Mouse (Mus musculus) MEL (cell line): Measurements from ENCODE around the gene Ccng2. TPM values are rescaled to one million over a fixed set of nuclear protein-coding genes. Genes with fewer than 3 reads are reported as not detected.

Source experiments
- DNase-seq: peaks from one replicate; pipeline ENCODE4 v3.0.0; 2011; ENCODE audit warnings: low read depth, low spot score
- H3K27ac ChIP-seq: 2 replicates; pipeline ENCODE4 v1.5.1; 2012; ENCODE audit warnings: low read depth, mild to moderate bottlenecking, control low read depth, low read length, moderate library complexity; ENCODE audit not compliant: control insufficient read depth
- H3K27me3 ChIP-seq, 2 experiments: fragments of 150-350 bp in 1 of 2; sonication (generic) in 1 of 2; 2 replicates each; pipeline ENCODE4 v1.6.1; 2012; ENCODE audit warnings: low read length in 2 of 2, mild to moderate bottlenecking in 2 of 2, improper control_type of control experiment in 1 of 2, moderate library complexity in 1 of 2; ENCODE audit not compliant: insufficient read depth in 2 of 2, control insufficient read depth in 1 of 2
- H3K36me3 ChIP-seq, 2 experiments: 2 replicates each; pipeline ENCODE4 v1.6.1; 2012 to 2014; ENCODE audit warnings: low read length in 2 of 2, improper control_type of control experiment in 1 of 2, inconsistent platforms in 1 of 2, mild to moderate bottlenecking in 1 of 2; ENCODE audit not compliant: insufficient read depth in 2 of 2, control insufficient read depth in 1 of 2
- H3K4me1 ChIP-seq, 2 experiments: fragments of 150-350 bp in 1 of 2; sonication (generic) in 1 of 2; 2 replicates each; pipeline ENCODE4 v1.6.1; 2012; ENCODE audit warnings: low read length in 2 of 2, improper control_type of control experiment in 1 of 2, mild to moderate bottlenecking in 1 of 2; ENCODE audit not compliant: insufficient read depth in 2 of 2, control insufficient read depth in 1 of 2
- H3K4me3 ChIP-seq, 2 experiments: fragments of 150-350 bp in 1 of 2; sonication (generic) in 1 of 2; 2 replicates each; pipeline ENCODE4 v1.5.1; 2012; ENCODE audit warnings: low read depth in 2 of 2, low read length in 2 of 2, mild to moderate bottlenecking in 2 of 2, moderate library complexity in 2 of 2, control low read depth in 1 of 2, improper control_type of control experiment in 1 of 2; ENCODE audit not compliant: control insufficient read depth in 1 of 2, insufficient read depth in 1 of 2
- H3K79me2 ChIP-seq: 2 replicates; pipeline ENCODE4 v1.6.1; 2012; ENCODE audit warnings: mild to moderate bottlenecking, low read length, moderate library complexity; ENCODE audit not compliant: control insufficient read depth, poor library complexity, insufficient read depth
- H3K9ac ChIP-seq: 2 replicates; pipeline ENCODE4 v1.6.1; 2012; ENCODE audit warnings: low read depth, mild to moderate bottlenecking, control low read depth, low read length, moderate library complexity; ENCODE audit not compliant: control insufficient read depth, poor library complexity, severe bottlenecking
- H3K9me3 ChIP-seq: fragments of 150-350 bp; sonication (generic); replicated peaks from 2 replicates; pipeline ENCODE4 v1.6.1; 2012; ENCODE audit warnings: mild to moderate bottlenecking, low read length, improper control_type of control experiment, moderate library complexity; ENCODE audit not compliant: insufficient read depth
- BHLHE40 ChIP-seq: IDR thresholded peaks from 2 replicates; pipeline ENCODE4 v1.6.1; 2012; ENCODE audit warnings: low read depth, mild to moderate bottlenecking, inconsistent platforms, low read length, improper control_type of control experiment, borderline replicate concordance
- CHD1 ChIP-seq: IDR thresholded peaks from 2 replicates; pipeline ENCODE4 v1.6.1; 2012; ENCODE audit warnings: low read depth, mild to moderate bottlenecking, inconsistent platforms, low read length, improper control_type of control experiment
- CTCF ChIP-seq, 3 experiments: IDR thresholded peaks in 2 of 3; conservative IDR thresholded peaks in 1 of 3; 2 replicates each; pipeline ENCODE4 v1.5.1; 2011 to 2012; ENCODE audit warnings: low read length in 3 of 3, low read depth in 2 of 3, mild to moderate bottlenecking in 2 of 3, improper control_type of control experiment in 1 of 3, inconsistent platforms in 1 of 3, mixed read lengths in 1 of 3, moderate library complexity in 1 of 3; ENCODE audit not compliant: control insufficient read depth in 1 of 3, insufficient read depth in 1 of 3, poor library complexity in 1 of 3, severe bottlenecking in 1 of 3
- E2F4 ChIP-seq: IDR thresholded peaks from 2 replicates; pipeline ENCODE4 v1.6.1; 2011; ENCODE audit warnings: low read depth, low read length, improper control_type of control experiment, borderline replicate concordance
- ELF1 ChIP-seq: IDR thresholded peaks from 2 replicates; pipeline ENCODE4 v1.6.1; 2014; ENCODE audit warnings: low read depth, mild to moderate bottlenecking, inconsistent platforms, low read length, improper control_type of control experiment, moderate library complexity
- EP300 ChIP-seq, 2 experiments: IDR thresholded peaks; 2 replicates each; pipeline ENCODE4 v1.6.1; 2011; ENCODE audit warnings: improper control_type of control experiment in 2 of 2, low read length in 2 of 2, low read depth in 1 of 2, mild to moderate bottlenecking in 1 of 2
- ETS1 ChIP-seq: IDR thresholded peaks from 2 replicates; pipeline ENCODE4 v1.6.1; 2012; ENCODE audit warnings: low read depth, mild to moderate bottlenecking, inconsistent platforms, low read length, improper control_type of control experiment, moderate library complexity
- GABPA ChIP-seq: IDR thresholded peaks from 2 replicates; pipeline ENCODE4 v1.6.1; 2012; ENCODE audit warnings: low read depth, mild to moderate bottlenecking, inconsistent platforms, low read length, improper control_type of control experiment, moderate library complexity
- GATA1 ChIP-seq: IDR thresholded peaks from 2 replicates; pipeline ENCODE4 v1.6.1; 2011; ENCODE audit warnings: low read depth, low read length, improper control_type of control experiment
- HCFC1 ChIP-seq: IDR thresholded peaks from 2 replicates; pipeline ENCODE4 v1.6.1; 2012; ENCODE audit warnings: low read depth, mild to moderate bottlenecking, inconsistent platforms, low read length, improper control_type of control experiment, moderate library complexity
- JUND ChIP-seq: IDR thresholded peaks from 2 replicates; pipeline ENCODE4 v1.6.1; 2011; ENCODE audit warnings: low read depth, mild to moderate bottlenecking, improper control_type of control experiment, low read length
- MAFK ChIP-seq: IDR thresholded peaks from 2 replicates; pipeline ENCODE4 v1.6.1; 2011; ENCODE audit warnings: low read depth, mild to moderate bottlenecking, low read length, improper control_type of control experiment, borderline replicate concordance
- MEF2A ChIP-seq: IDR thresholded peaks from 2 replicates; pipeline ENCODE4 v1.6.1; 2014; ENCODE audit warnings: low read depth, mild to moderate bottlenecking, inconsistent platforms, low read length, improper control_type of control experiment; ENCODE audit not compliant: poor library complexity, insufficient replicate concordance, severe bottlenecking; ENCODE audit errors: extremely low read depth
- MYB ChIP-seq: IDR thresholded peaks from 2 replicates; pipeline ENCODE4 v1.6.1; 2011; ENCODE audit warnings: mild to moderate bottlenecking, low read depth, low read length, improper control_type of control experiment
- MYC ChIP-seq: IDR thresholded peaks from 2 replicates; pipeline ENCODE4 v1.6.1; 2011; ENCODE audit warnings: low read depth, mild to moderate bottlenecking, low read length, improper control_type of control experiment, moderate library complexity
- NELFE ChIP-seq: IDR thresholded peaks from 2 replicates; pipeline ENCODE4 v1.6.1; 2011; ENCODE audit warnings: low read depth, low read length, improper control_type of control experiment
- POLR2A ChIP-seq, 2 experiments: IDR thresholded peaks; 2 replicates each; pipeline ENCODE4 v1.6.1; 2011 to 2012; ENCODE audit warnings: low read length in 2 of 2, mild to moderate bottlenecking in 2 of 2, control low read depth in 1 of 2, improper control_type of control experiment in 1 of 2, low read depth in 1 of 2, moderate library complexity in 1 of 2; ENCODE audit not compliant: control insufficient read depth in 1 of 2, insufficient read depth in 1 of 2, poor library complexity in 1 of 2
- POLR2AphosphoS2 ChIP-seq: IDR thresholded peaks from 2 replicates; pipeline ENCODE4 v1.6.1; 2011; ENCODE audit warnings: low read length, improper control_type of control experiment
- RAD21 ChIP-seq: IDR thresholded peaks from 2 replicates; pipeline ENCODE4 v1.6.1; 2011; ENCODE audit warnings: mild to moderate bottlenecking, low read depth, low read length, improper control_type of control experiment
- RCOR1 ChIP-seq: IDR thresholded peaks from 2 replicates; pipeline ENCODE4 v1.6.1; 2012; ENCODE audit warnings: low read depth, mild to moderate bottlenecking, inconsistent platforms, low read length, improper control_type of control experiment
- SIN3A ChIP-seq: IDR thresholded peaks from 2 replicates; pipeline ENCODE4 v1.6.1; 2012; ENCODE audit warnings: low read length, improper control_type of control experiment, inconsistent platforms
- TAL1 ChIP-seq: IDR thresholded peaks from 2 replicates; pipeline ENCODE4 v1.6.1; 2012; ENCODE audit warnings: mild to moderate bottlenecking, inconsistent platforms, low read length, moderate library complexity, mixed read lengths
- UBTF ChIP-seq: IDR thresholded peaks from 2 replicates; pipeline ENCODE4 v1.6.1; 2012; ENCODE audit warnings: low read depth, mild to moderate bottlenecking, inconsistent platforms, low read length, improper control_type of control experiment, moderate library complexity, borderline replicate concordance; ENCODE audit not compliant: insufficient read depth
- USF1 ChIP-seq: IDR thresholded peaks from 2 replicates; pipeline ENCODE4 v1.6.1; 2014; ENCODE audit warnings: low read depth, mild to moderate bottlenecking, inconsistent platforms, low read length, improper control_type of control experiment, moderate library complexity
- ZC3H11A ChIP-seq: IDR thresholded peaks from 2 replicates; pipeline ENCODE4 v1.6.1; 2012; ENCODE audit warnings: low read depth, mild to moderate bottlenecking, inconsistent platforms, low read length, improper control_type of control experiment
- ZKSCAN1 ChIP-seq: IDR thresholded peaks from 2 replicates; pipeline ENCODE4 v1.6.1; 2012; ENCODE audit warnings: low read depth, mild to moderate bottlenecking, inconsistent platforms, low read length, improper control_type of control experiment, moderate library complexity
- ZMIZ1 ChIP-seq: IDR thresholded peaks from 2 replicates; pipeline ENCODE4 v1.6.1; 2012; ENCODE audit warnings: low read depth, mild to moderate bottlenecking, inconsistent platforms, low read length, improper control_type of control experiment, moderate library complexity
- polyA plus RNA-seq, 2 experiments: library from polyadenylated mRNA; stranded (reverse) in 1 of 2; unstranded in 1 of 2; fragments of >175 nt in 1 of 2; fragments of >200 nt in 1 of 2; gene quantifications; 2 replicates each; pipeline versions ENCODE4 v1.2.1 to v1.2.4; 2012; ENCODE audit warnings: low replicate concordance in 2 of 2, low read depth in 1 of 2; ENCODE audit not compliant: insufficient read length in 2 of 2, insufficient read depth in 1 of 2, missing spikeins in 1 of 2
- total RNA-seq: library from RNA; depleted of rRNA; stranded (reverse); fragments of 300-350 nt; gene quantifications from 2 replicates; pipeline ENCODE4 v1.2.3, GENCODE M21; 2012

Gene Ccng2
- total and polyA plus RNA-seq, 3 experiments, result 1.0 to 3.7 TPM; not detected in 1

GRCm38 (mm10) chr5:93236541-93236940, 30.5 kb upstream of the Ccng2 start:
- H3K79me2 ChIP-seq, result no peaks in the 10 kb centered on the region
- H3K27ac ChIP-seq, result no peak overlapping the region
- H3K9ac ChIP-seq, result no peak overlapping the region
- no peaks in the 10 kb centered on the region for H3K27me3 ChIP-seq
- no peaks in the 10 kb centered on the region for H3K9me3 ChIP-seq
- peaks cover 0 to 23% of the 10 kb centered on the region in 2 experiments; a peak in 2 of 4 replicates for H3K36me3 ChIP-seq
- H3K4me1 ChIP-seq, result peaks cover 6 to 18% of the 10 kb centered on the region in 2 experiments; a peak in 3 of 4 replicates
- TF ChIP-seq CTCF (IDR thresholded peaks at IDR 0.05 in 2 of 3, conservative IDR thresholded peaks at IDR 0.05 in 1 of 3; ENCODE audit: control insufficient read depth in 1 of 3, insufficient read depth in 1 of 3, low read depth in 2 of 3, low read length in 3 of 3, poor library complexity in 1 of 3, severe bottlenecking in 1 of 3), result no peak
- TF ChIP-seq MAFK, result no peak
- H3K4me3 ChIP-seq, result no peak overlapping the region
- DNase-seq, result no peak

DNA sequence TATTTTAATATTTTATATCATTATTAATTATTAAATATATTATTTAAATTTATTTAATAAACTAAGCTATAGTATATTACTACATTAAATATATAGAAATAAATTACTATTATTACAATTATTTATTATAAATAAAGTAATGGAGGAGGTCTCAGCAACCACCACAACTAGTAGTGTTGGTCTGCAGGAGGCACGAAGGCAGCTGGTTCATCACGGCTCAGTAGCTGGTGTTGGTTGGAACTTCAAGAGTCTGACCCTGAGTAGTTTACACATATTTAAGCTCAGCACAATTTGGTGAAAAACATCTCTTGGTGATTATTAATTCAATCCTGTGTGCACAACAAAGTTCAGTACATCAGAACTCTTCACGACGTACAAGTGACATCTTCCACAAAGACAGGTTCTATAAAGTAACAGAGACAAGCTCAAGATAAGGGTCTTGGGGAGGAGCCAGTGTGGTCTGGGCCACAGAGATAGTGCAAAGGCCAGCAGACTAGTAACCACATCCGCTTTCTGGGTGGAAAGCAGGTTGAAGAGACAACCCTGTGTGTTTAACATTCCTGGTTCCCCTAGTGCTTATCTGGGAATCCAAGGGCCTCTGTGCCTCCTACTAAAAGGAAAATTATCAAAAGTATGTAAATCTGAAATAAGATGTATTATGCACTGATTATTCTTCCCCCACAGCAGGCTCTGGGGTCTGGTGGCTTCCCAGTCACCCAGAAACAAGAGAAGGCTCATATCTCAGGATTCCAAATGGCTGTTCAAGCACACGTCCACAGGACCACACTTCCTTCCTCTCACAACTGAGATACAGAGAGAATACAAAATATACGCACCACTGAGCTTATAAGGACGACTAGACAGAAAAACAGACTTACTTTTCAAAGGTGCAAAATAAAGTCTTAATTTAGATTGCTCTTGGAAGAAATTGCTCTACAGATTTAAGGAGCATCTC, 27.2 kb upstream of the Ccng2 start:
- no peaks in the 10 kb centered on the region for H3K79me2 ChIP-seq
- peaks cover 6 to 16% of the 10 kb centered on the region in 2 experiments; a peak in 3 of 4 replicates for H3K4me1 ChIP-seq
- H3K4me3 ChIP-seq, result no peak overlapping the region
- no peak overlapping the region for H3K9ac ChIP-seq
- H3K36me3 ChIP-seq, result peaks cover 0 to 23% of the 10 kb centered on the region in 2 experiments; a peak in 2 of 4 replicates
- DNase-seq, result peak; percentile 96
- H3K27me3 ChIP-seq, result no peaks in the 10 kb centered on the region
- no peaks in the 10 kb centered on the region for H3K9me3 ChIP-seq
- H3K27ac ChIP-seq, result peak overlapping the region; percentile 67
- TF ChIP-seq ZMIZ1 (no peak), SIN3A (peak; percentile 85), ZC3H11A (peak; percentile 22; the same call in 1 of the 2 replicates), JUND (0 out of 2 replicates have a peak, but pooled peaks have one; percentile 68), POLR2AphosphoS2 (no peak), NELFE (no peak), GABPA (no peak), TAL1 (peak; percentile 99), BHLHE40 (peak; percentile 12; the same call in 1 of the 2 replicates), CHD1 (no peak), HCFC1 (0 out of 2 replicates have a peak, but pooled peaks have one; percentile 14), MAFK (peak; percentile 65; the same call in 1 of the 2 replicates), MYC (0 out of 2 replicates have a peak, but pooled peaks have one; percentile 76), RAD21 (no peak), E2F4 (no peak), ETS1 (peak; percentile 91), RCOR1 (peak; percentile 98), MYB (0 out of 2 replicates have a peak, but pooled peaks have one; percentile 37), USF1 (no peak), UBTF (no peak), EP300 (IDR thresholded peaks at IDR 0.05; ENCODE audit: low read depth in 1 of 2, low read length in 2 of 2) (peak; percentile 97 to 98), CTCF (IDR thresholded peaks at IDR 0.05 in 2 of 3, conservative IDR thresholded peaks at IDR 0.05 in 1 of 3; ENCODE audit: control insufficient read depth in 1 of 3, insufficient read depth in 1 of 3, low read depth in 2 of 3, low read length in 3 of 3, poor library complexity in 1 of 3, severe bottlenecking in 1 of 3) (no peak), MEF2A (no peak), ELF1 (no peak), GATA1 (peak; percentile 99), POLR2A (IDR thresholded peaks at IDR 0.05; ENCODE audit: control insufficient read depth in 1 of 2, insufficient read depth in 1 of 2, low read depth in 1 of 2, low read length in 2 of 2, poor library complexity in 1 of 2) (no peak), ZKSCAN1 (no peak)
